Mouse (Mus musculus) intestine, embryonic 15.5 days (tissue): ENCODE measurements around the gene Aoc3. TPM values are rescaled to one million over a fixed set of nuclear protein-coding genes. Genes with fewer than 3 reads are reported as not detected.
"Not testable (repeated sequence)": the region's sequence is repeated elsewhere in the genome, so short reads cannot be mapped to it uniquely, and the experiment has no call there.

Source experiments
- ATAC-seq: fragments of 200-750 bp; cut with Nextera tagmentation; 2 replicates; pipeline ENCODE4 v1.8.0; 2017; ENCODE audit warnings: moderate TSS enrichment, moderate library complexity
- H3K27ac ChIP-seq: fragments of 300-500 bp; sonication (generic); 2 replicates; pipeline ENCODE4 v1.5.1; 2015; ENCODE audit warnings: mild to moderate bottlenecking, inconsistent platforms
- H3K27me3 ChIP-seq: fragments of 300-500 bp; sonication (generic); replicated peaks from 2 replicates; pipeline ENCODE4 v1.6.1; 2015; ENCODE audit warnings: inconsistent platforms
- H3K36me3 ChIP-seq: fragments of 300-500 bp; sonication (generic); 2 replicates; pipeline ENCODE4 v1.6.1; 2015; ENCODE audit warnings: inconsistent platforms
- H3K4me1 ChIP-seq: fragments of 300-500 bp; sonication (generic); replicated peaks from 2 replicates; pipeline ENCODE4 v1.6.1; 2015; ENCODE audit warnings: inconsistent platforms
- H3K4me2 ChIP-seq: fragments of 300-500 bp; sonication (generic); replicated peaks from 2 replicates; pipeline ENCODE4 v1.6.1; 2015; ENCODE audit warnings: mild to moderate bottlenecking, inconsistent platforms
- H3K4me3 ChIP-seq: fragments of 300-500 bp; sonication (generic); replicated peaks from 2 replicates; pipeline ENCODE4 v1.5.1; 2015; ENCODE audit warnings: inconsistent platforms
- H3K9ac ChIP-seq: fragments of 300-500 bp; sonication (generic); 2 replicates; pipeline ENCODE4 v1.6.1; 2015; ENCODE audit warnings: inconsistent platforms
- H3K9me3 ChIP-seq: fragments of 300-500 bp; sonication (generic); 2 replicates; pipeline ENCODE4 v1.6.1; 2016; ENCODE audit warnings: inconsistent platforms
- WGBS: fragments of 180-500 bp; shearing (Covaris S2); methylation state at CpG from one replicate; pipeline ENCODE4 v1.1.7; 2015; 5-methylcytosine and 5-hydroxymethylcytosine counted together
- polyA plus RNA-seq: library from polyadenylated mRNA; unstranded; fragments of >200 nt; fragmentation: Nextera tagmentation; extraction: Ambion mirVana; gene quantifications from 2 replicates; pipeline ENCODE4 v1.2.1, GENCODE M21; 2015

Gene Aoc3
- polyA plus RNA-seq, 1 experiment from 2014 or later = 2.1 TPM

DNA sequence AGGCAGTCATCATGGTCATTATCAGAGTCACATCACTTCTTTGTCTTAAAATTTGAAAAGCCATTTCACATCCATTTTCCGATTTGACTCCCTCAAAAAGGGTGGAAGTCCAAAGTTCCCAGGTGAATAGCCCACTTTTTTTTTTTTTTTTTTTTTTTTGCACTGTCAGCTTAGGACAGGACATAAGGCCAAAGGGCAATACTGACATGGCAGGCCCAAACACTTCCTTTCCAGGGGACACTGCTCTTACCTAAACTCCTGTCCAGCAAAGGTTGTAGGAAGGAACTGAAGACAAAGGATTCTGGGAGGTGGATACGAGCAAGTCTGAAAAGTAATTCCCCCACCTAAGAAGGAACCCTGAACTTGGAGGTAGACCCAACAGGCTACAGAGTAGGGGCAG lies 25.5 kb downstream of the Aoc3 start:
- Histone ChIP-seq H3K4me3 (no peak overlapping the region), H3K9me3 (no peaks in the 10 kb centered on the region), H3K27me3 (no peaks in the 10 kb centered on the region), H3K9ac (no peak overlapping the region), H3K27ac (no peak overlapping the region), H3K4me2 (no peak overlapping the region), H3K36me3 (no peaks in the 10 kb centered on the region), H3K4me1 (peaks cover 14% of the 10 kb centered on the region)
- no peak for ATAC-seq
- 81% methylated on average over 2 of the region's 2 CpGs for WGBS

DNA sequence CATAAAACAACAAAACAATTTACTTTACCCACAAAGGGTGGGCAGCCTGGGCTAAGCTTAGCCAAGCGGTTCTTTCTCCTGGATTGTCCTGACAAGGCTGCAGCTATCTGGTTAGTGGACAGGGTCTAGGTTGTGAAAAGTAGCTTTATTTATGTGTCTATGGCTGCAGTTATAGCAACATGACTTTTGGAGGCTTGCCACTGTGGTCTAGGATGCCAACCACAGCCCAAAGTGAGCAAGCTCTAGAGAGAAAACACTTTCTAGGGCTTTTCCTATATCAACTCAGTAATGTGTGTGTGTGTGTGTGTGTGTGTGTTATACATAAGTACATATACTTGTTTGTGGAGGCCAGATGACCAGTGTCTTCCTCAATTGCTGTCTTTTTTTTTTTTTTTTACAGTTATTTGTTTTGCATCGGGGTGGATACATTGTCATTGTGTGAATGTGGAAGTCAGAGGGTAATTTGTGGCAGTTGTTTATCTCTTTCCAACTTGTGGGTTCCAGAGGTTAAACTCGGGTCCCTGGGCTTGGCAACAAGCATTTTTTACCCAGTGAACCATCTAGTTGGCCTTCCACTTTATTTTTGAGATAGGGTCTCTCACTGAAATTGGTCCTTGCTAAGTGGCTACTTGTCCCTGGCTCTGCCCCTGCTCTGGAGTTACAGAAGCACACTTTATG lies 27.2 kb downstream of the Aoc3 start:
- Histone ChIP-seq H3K4me2 (no peak overlapping the region), H3K9ac (no peak overlapping the region), H3K4me1 (peaks cover 8% of the 10 kb centered on the region; the same call in 1 of the 2 replicates), H3K27ac (no peak overlapping the region), H3K9me3 (no peaks in the 10 kb centered on the region), H3K4me3 (no peak overlapping the region), H3K36me3 (no peaks in the 10 kb centered on the region), H3K27me3 (no peaks in the 10 kb centered on the region)
- WGBS = 63% methylated on average over 3 of the region's 3 CpGs
- ATAC-seq = no peak

DNA sequence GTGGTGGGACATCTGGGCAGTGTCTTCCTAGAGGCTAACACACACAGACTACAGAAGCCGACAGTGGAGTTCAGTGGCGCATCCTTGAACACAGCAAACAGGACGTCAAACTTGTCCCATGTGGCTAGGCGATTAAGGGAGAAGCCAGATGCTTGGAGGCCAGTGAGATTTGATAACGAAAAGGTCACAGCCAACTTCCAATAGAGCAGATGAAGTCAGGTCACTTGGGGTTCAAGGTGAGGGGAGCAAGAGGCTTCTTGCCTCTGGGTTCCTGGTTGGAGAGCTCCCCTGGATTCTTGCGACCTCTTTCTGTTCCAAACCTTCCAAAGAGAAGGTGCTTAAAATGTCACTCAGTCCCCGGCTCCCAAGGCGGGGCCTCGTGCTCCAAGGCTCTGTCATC lies 29.4 kb downstream of the Aoc3 start:
- Histone ChIP-seq H3K27me3 (no peaks in the 10 kb centered on the region), H3K4me3 (no peak overlapping the region), H3K36me3 (no peaks in the 10 kb centered on the region), H3K9me3 (no peaks in the 10 kb centered on the region), H3K9ac (no peak overlapping the region), H3K4me2 (no peak overlapping the region), H3K4me1 (peaks cover 13% of the 10 kb centered on the region; the same call in 1 of the 2 replicates), H3K27ac (0 out of 2 replicates have a peak overlapping the region, but pooled peaks have one; percentile 0)
- no peak for ATAC-seq
- WGBS = 65% methylated on average over 9 of the region's 9 CpGs

DNA sequence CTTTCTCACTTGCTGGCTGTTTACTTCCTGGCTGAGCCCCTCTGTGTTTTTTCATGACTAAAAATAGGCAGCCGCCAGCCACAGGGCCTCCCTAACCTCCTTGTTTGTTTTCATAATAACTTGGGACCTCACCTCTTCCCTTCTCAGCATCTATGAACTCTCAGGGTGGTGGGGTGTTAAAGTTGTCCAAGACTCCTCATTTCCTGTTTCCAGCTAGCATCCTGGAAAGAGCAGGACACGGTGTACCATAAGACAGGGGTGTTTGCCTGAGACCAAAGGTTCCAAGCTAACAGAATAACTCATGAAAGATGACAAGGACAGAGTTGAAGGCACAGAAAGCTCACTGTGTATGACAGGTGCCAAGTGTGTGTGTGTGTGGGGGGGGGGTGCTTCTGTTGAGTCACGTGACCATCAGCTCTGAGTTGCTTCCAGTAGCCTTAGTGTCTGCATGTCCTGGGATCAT lies 30.3 kb downstream of the Aoc3 start:
- 0 out of 2 replicates have a peak overlapping the region, but pooled peaks have one; percentile 0 for H3K27ac ChIP-seq
- no peak overlapping the region for H3K4me3 ChIP-seq
- peaks cover 13% of the 10 kb centered on the region; the same call in 1 of the 2 replicates for H3K4me1 ChIP-seq
- no peak overlapping the region for H3K4me2 ChIP-seq
- ATAC-seq = no peak
- H3K36me3 ChIP-seq = no peaks in the 10 kb centered on the region
- no peaks in the 10 kb centered on the region for H3K9me3 ChIP-seq
- 39% methylated on average over 3 of the region's 3 CpGs for WGBS
- no peak overlapping the region for H3K9ac ChIP-seq
- H3K27me3 ChIP-seq = no peaks in the 10 kb centered on the region

DNA sequence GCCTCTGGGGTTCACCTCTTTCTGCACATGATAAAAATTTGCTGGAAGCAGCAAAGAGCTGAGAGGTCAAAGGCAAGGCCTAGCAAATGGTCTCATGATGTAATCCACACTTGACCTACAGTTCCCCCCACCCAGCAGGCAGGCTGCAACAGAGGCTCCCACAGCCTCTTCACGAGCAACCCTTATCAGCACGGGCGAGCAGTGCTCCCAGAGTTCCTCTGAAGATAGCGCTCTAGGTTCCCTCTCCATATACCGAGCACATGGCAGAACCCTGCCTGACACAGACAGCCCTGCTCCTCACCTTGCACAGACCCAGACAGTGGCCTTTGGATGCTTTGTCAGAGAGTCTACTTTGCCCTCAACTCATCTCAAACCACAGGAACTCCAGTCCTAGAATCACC lies 34.1 kb downstream of the Aoc3 start:
- Histone ChIP-seq H3K9ac (no peak overlapping the region), H3K4me3 (no peak overlapping the region), H3K27ac (peak overlapping the region; percentile 58), H3K36me3 (no peaks in the 10 kb centered on the region), H3K4me2 (no peak overlapping the region), H3K4me1 (peaks cover 13% of the 10 kb centered on the region; the same call in 1 of the 2 replicates), H3K27me3 (no peaks in the 10 kb centered on the region), H3K9me3 (no peaks in the 10 kb centered on the region)
- WGBS = 55% methylated on average over 5 of the region's 5 CpGs
- peak; percentile 78 for ATAC-seq

DNA sequence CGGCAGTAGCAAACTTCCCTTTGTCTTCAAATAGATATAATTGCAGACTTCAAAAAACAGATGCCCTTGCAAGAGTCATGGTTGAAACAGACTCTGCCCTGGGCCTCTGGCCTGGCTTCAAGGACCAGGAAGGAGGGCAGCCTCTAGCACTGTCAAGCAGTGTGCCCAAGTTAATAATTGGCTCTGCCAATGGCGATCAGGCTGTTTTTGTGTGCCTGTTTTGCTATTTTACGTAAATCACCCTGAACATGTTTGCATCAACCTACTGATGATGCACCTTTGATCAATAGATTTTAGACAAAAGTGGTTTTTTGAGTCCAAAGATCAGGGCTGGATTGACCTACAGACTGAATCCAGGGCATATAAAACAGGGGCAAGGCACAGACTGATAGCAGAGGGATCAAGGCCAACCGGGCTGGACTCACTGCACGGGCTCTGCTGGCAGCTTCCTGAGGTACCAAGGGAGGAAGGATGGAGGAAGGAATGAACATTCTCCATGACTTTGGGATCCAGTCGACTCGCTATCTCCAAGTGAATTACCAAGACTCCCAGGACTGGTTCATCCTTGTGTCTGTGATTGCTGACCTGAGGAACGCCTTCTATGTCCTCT lies 37.0 kb downstream of the Aoc3 start, which contains the start of gene G6pc:
Gene G6pc (plus strand): TSS at position 236 of the 610 bp plus-strand sequence.
- H3K9ac ChIP-seq = no peak within 1 kb of the TSS
- 0 out of 2 replicates have a peak, but pooled peaks have one; percentile 27 for ATAC-seq
- H3K9me3 ChIP-seq = no peaks in the 10 kb centered on the region
- H3K4me2 ChIP-seq = no peak within 1 kb of the TSS
- H3K36me3 ChIP-seq = no peaks in the 10 kb centered on the region
- no peak within 1 kb of the TSS for H3K4me3 ChIP-seq
- no peak within 1 kb of the TSS for H3K27ac ChIP-seq
- H3K27me3 ChIP-seq = no peaks in the 10 kb centered on the region
- H3K4me1 ChIP-seq = peaks cover 5% of the 10 kb centered on the region; the same call in 1 of the 2 replicates
- 79% methylated on average over 8 of the region's 8 CpGs for WGBS

GRCm38 (mm10) chr11:101370141-101370540 lies 39.7 kb downstream of the Aoc3 start:
- Histone ChIP-seq H3K4me2 (no peak overlapping the region), H3K27me3 (no peaks in the 10 kb centered on the region), H3K9me3 (no peaks in the 10 kb centered on the region), H3K4me3 (no peak overlapping the region), H3K36me3 (no peaks in the 10 kb centered on the region), H3K9ac (no peak overlapping the region), H3K4me1 (no peaks in the 10 kb centered on the region), H3K27ac (no peak overlapping the region)
- ATAC-seq = no peak
- 74% methylated on average over 5 of the region's 5 CpGs for WGBS

DNA sequence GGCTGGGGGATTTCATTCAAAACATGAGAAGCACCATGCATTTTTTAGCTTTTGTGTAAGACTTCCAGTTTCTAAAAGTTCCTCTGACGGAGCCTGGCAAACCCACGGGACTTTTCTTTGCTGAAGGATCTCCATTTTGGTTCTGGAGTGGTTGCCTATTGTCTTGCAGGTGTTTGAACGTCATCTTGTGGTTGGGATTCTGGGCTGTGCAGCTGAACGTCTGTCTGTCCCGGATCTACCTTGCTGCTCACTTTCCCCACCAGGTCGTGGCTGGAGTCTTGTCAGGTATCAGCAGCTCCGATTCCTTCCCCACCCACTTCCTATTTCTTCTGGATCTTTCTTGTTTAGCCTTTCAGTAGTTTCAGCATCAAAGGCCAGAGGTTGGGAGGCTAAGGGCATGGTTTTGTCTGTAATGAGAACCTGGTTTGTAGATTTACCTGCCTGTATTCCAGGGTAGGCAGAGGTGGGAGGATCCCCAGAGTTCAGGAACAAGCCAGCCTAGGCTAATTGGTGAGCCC lies 44.1 kb downstream of the Aoc3 start:
- Histone ChIP-seq H3K27ac (no peak overlapping the region), H3K9ac (no peak overlapping the region), H3K36me3 (no peaks in the 10 kb centered on the region), H3K4me2 (no peak overlapping the region), H3K9me3 (no peaks in the 10 kb centered on the region), H3K4me1 (no peaks in the 10 kb centered on the region), H3K27me3 (no peaks in the 10 kb centered on the region), H3K4me3 (no peak overlapping the region)
- ATAC-seq = no peak
- WGBS = 57% methylated on average over 7 of the region's 7 CpGs

DNA sequence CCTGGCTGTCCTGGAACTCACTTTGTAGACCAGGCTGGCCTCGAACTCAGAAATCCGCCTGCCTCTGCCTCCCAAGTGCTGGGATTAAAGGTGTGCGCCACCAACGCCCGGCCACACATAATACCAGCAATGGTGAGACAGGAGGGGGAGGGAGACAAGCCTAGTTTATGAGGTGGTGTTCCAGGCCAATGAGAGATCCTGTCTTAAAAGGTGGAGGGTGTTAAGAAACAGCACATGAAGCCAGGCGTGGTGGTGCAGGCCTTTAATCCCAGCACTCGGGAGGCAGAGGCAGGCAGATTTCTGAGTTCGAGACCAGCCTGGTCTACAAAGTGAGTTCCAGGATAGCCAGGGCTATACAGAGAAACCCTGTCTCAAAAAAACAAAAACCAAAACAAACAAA lies 47.8 kb downstream of the Aoc3 start:
- not testable (repeated sequence) for H3K9me3 ChIP-seq, H3K4me3 ChIP-seq, H3K4me1 ChIP-seq, H3K27me3 ChIP-seq, ATAC-seq, H3K9ac ChIP-seq, H3K27ac ChIP-seq, H3K4me2 ChIP-seq, H3K36me3 ChIP-seq
- 93% methylated on average over 8 of the region's 8 CpGs for WGBS

DNA sequence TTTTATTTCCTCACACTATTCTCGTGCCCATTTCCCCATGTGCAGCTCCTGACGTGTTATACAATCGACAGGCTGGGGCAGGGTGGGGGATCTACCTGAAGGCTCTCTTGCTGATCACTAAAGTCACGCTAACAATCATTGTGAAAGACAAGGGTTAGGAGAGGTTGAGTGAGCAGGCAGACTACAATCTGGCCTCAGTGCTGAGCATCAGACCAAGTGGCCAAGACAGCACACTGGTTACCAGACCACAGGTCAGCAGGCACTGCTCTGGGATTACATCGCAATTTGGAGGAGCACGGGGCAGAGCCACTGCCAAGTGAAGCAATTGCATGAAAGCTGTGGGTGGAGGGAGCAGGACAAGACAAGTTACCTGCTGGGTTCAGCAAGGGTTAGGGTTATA lies 48.5 kb downstream of the Aoc3 start:
- Histone ChIP-seq H3K4me1 (no peaks in the 10 kb centered on the region), H3K9ac (no peak overlapping the region), H3K27me3 (no peaks in the 10 kb centered on the region), H3K27ac (no peak overlapping the region), H3K4me3 (no peak overlapping the region), H3K9me3 (no peaks in the 10 kb centered on the region), H3K4me2 (no peak overlapping the region), H3K36me3 (no peaks in the 10 kb centered on the region)
- WGBS = 69% methylated on average over 6 of the region's 6 CpGs
- ATAC-seq = no peak

GRCm38 (mm10) chr11:101381817-101382216 lies 51.4 kb downstream of the Aoc3 start:
- no peak overlapping the region for H3K4me2 ChIP-seq
- H3K27ac ChIP-seq = no peak overlapping the region
- H3K27me3 ChIP-seq = no peaks in the 10 kb centered on the region
- H3K9ac ChIP-seq = no peak overlapping the region
- 27% methylated on average over 4 of the region's 4 CpGs for WGBS
- H3K4me3 ChIP-seq = no peak overlapping the region
- no peaks in the 10 kb centered on the region for H3K4me1 ChIP-seq
- H3K36me3 ChIP-seq = no peaks in the 10 kb centered on the region
- no peak for ATAC-seq
- H3K9me3 ChIP-seq = no peaks in the 10 kb centered on the region
